Comparison of ENCODE assay signal across 8 mouse cellular contexts in genomic region chr11:80351832-80352430, GRCm38 (mm10). TPM values are rescaled to one million over a fixed set of nuclear protein-coding genes. Genes with fewer than 3 reads are reported as not detected.
DNase-seq lines count a peak whose midpoint lies in the region.

No protein-coding gene starts in this region.

- intact Hi-C loops in gastrocnemius, postnatal 14 days (cut with DNase I; ENCODE audit: low total_unique reads) = loop anchor here (5.0 kb wide), 1 partner anchor 65 kb away; no protein-coding TSS in a partner anchor

- DNase-seq in 3T3-L1 (ENCODE audit: low read depth, low spot score) = peak; percentile 89
- peak; percentile 69 for DNase-seq in T-cell, adult 2 months (ENCODE audit: low spot score)
- DNase-seq in cerebellum, postnatal 25 days = peak; percentile 89 to 96
- peak; percentile 78 for DNase-seq in gastrocnemius, postnatal 14 days
- DNase-seq in kidney, postnatal 25 days = peak; percentile 81 to 93
- DNase-seq in lung, adult 18-20 months = peak; percentile 72 to 79
- DNase-seq in ovary, postnatal 36 days (ENCODE audit: low spot score) = peak; percentile 69
- peak; percentile 82 for DNase-seq in thymus, postnatal 25 days

RNA-seq across cellular contexts. Expression of gene 5730455P16Rik, which starts 25.9 kb away (rescaled TPM):
- 10 to 100 TPM; 24.3 to 28.6 TPM for total RNA-seq in gastrocnemius, postnatal 14 days (2021)

RNA-seq across cellular contexts. Expression of gene Zfp207, which starts 31.1 kb away (rescaled TPM):
- 10 to 100 TPM; 61.4 to 64.0 TPM for total RNA-seq in gastrocnemius, postnatal 14 days (2021)

RNA-seq across cellular contexts. Expression of gene Rhbdl3, which starts 51.2 kb away (rescaled TPM):
- total RNA-seq in gastrocnemius, postnatal 14 days (2021) = 10 to 100 TPM; 10.6 to 11.4 TPM

Comparison
In these comparisons a context has a peak if more than half of its experiments do, and no peak if none do; other contexts are left out.
1. Peak in every context shown above with its lines: DNase-seq.